Mouse (Mus musculus) layer of hippocampus, adult 11-12 months (tissue): ENCODE results near the gene Vmn1r111.
"Not testable (repeated sequence)": the region's sequence is repeated elsewhere in the genome, so short reads cannot be mapped to it uniquely, and the experiment has no call there.

ENCODE experiments used
- DNase-seq: peaks from one replicate; pipeline ENCODE4 v3.0.0; 2022; ENCODE audit warnings: low spot score

Gene Vmn1r111

GRCm38 (mm10) chr7:20703116-20703515 is at the start of gene Vmn1r111:
TSS of gene Vmn1r111 (minus strand) at chr7:20703216.
- not testable (repeated sequence) for DNase-seq

- DNase-seq = not testable (repeated sequence)
Observed at GRCm38 (mm10) chr7:20730524-20730923, 27.5 kb upstream of the Vmn1r111 start, which contains the start of gene Gm10668. TSS of gene Gm10668 (minus strand) at chr7:20730624.

GRCm38 (mm10) chr7:20668618-20669017 is 34.4 kb downstream of the Vmn1r111 start, which contains the start of gene Vmn1r107:
TSS of gene Vmn1r107 (plus strand) at chr7:20668918.
- DNase-seq = not testable (repeated sequence)
